Mouse (Mus musculus) stomach, embryonic 15.5 days (tissue): ENCODE measurements around the gene Wdr89. TPM values are rescaled to one million over a fixed set of nuclear protein-coding genes. Genes with fewer than 3 reads are reported as not detected.
"Not testable (repeated sequence)": the region's sequence is repeated elsewhere in the genome, so short reads cannot be mapped to it uniquely, and the experiment has no call there.

Experiments used
- ATAC-seq: fragments of 200-750 bp; cut with Nextera tagmentation; 2 replicates; pipeline ENCODE4 v1.8.0; 2017; ENCODE audit warnings: low read depth, moderate number of reproducible peaks, moderate TSS enrichment; ENCODE audit not compliant: insufficient read depth, low FRiP score
- H3K27ac ChIP-seq: fragments of 300-500 bp; sonication (generic); 2 replicates; pipeline ENCODE4 v1.5.1; 2015; ENCODE audit warnings: mild to moderate bottlenecking, inconsistent platforms
- H3K27me3 ChIP-seq: fragments of 300-500 bp; sonication (generic); replicated peaks from 2 replicates; pipeline ENCODE4 v1.6.1; 2015; ENCODE audit warnings: inconsistent platforms
- H3K36me3 ChIP-seq: fragments of 300-500 bp; sonication (generic); 2 replicates; pipeline ENCODE4 v1.6.1; 2015; ENCODE audit warnings: inconsistent platforms
- H3K4me1 ChIP-seq: fragments of 300-500 bp; sonication (generic); 2 replicates; pipeline ENCODE4 v1.6.1; 2015; ENCODE audit warnings: inconsistent platforms
- H3K4me2 ChIP-seq: fragments of 300-500 bp; sonication (generic); 2 replicates; pipeline ENCODE4 v1.6.1; 2015; ENCODE audit warnings: mild to moderate bottlenecking, inconsistent platforms
- H3K4me3 ChIP-seq: fragments of 300-500 bp; sonication (generic); replicated peaks from 2 replicates; pipeline ENCODE4 v1.5.1; 2015; ENCODE audit warnings: inconsistent platforms
- H3K9ac ChIP-seq: fragments of 300-500 bp; sonication (generic); 2 replicates; pipeline ENCODE4 v1.6.1; 2015; ENCODE audit warnings: inconsistent platforms
- H3K9me3 ChIP-seq: fragments of 300-500 bp; sonication (generic); 2 replicates; pipeline ENCODE4 v1.6.1; 2016; ENCODE audit warnings: inconsistent platforms
- WGBS: fragments of 180-500 bp; shearing (Covaris S2); methylation state at CpG from one replicate; pipeline ENCODE4 v1.1.7; 2015; 5-methylcytosine and 5-hydroxymethylcytosine counted together
- polyA plus RNA-seq: library from polyadenylated mRNA; unstranded; fragments of >200 nt; fragmentation: Nextera tagmentation; extraction: Ambion mirVana; gene quantifications from 2 replicates; pipeline ENCODE4 v1.2.1, GENCODE M21; 2015

Wdr89 gene
- polyA plus RNA-seq, 1 experiment from 2014 or later = 16.8 TPM

- Histone ChIP-seq H3K4me2 (no peak overlapping the region), H3K36me3 (no peaks in the 10 kb centered on the region), H3K9ac (no peak overlapping the region), H3K27ac (no peak overlapping the region), H3K4me1 (no peaks in the 10 kb centered on the region), H3K27me3 (no peaks in the 10 kb centered on the region), H3K4me3 (no peak overlapping the region), H3K9me3 (no peaks in the 10 kb centered on the region)
- ATAC-seq = no peak
- WGBS = 79% methylated on average over 2 of the region's 2 CpGs
Observed at GRCm38 (mm10) chr12:75689003-75689402, 19.7 kb upstream of the Wdr89 start.

DNA sequence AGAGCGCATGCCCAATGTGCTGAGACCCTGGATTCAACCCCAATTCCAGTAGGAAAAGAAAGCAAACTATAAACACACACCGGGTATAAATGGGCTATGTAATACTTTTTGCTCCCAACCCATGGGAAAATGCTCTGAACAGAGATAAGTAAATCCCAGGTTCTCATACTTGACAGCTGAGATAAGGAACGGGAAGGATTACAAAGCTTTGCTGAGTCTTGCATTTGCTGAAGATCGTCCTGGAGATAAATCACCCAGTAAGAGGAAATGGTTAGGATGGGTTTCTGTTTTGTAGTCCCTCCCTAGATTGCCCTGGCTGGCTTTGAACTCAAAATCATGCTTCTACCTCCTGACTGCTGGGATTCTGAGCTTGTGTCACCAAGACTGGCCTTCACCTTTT is 18.0 kb upstream of the Wdr89 start:
- Histone ChIP-seq H3K36me3 (no peaks in the 10 kb centered on the region), H3K27ac (no peak overlapping the region), H3K9me3 (no peaks in the 10 kb centered on the region), H3K4me2 (no peak overlapping the region), H3K27me3 (no peaks in the 10 kb centered on the region), H3K4me1 (no peaks in the 10 kb centered on the region), H3K9ac (no peak overlapping the region), H3K4me3 (no peak overlapping the region)
- WGBS = 24% methylated on average over 4 of the region's 4 CpGs
- ATAC-seq = no peak

GRCm38 (mm10) chr12:75684026-75684425 is 14.7 kb upstream of the Wdr89 start:
- not testable (repeated sequence) for ATAC-seq, H3K4me3 ChIP-seq, H3K27me3 ChIP-seq

DNA sequence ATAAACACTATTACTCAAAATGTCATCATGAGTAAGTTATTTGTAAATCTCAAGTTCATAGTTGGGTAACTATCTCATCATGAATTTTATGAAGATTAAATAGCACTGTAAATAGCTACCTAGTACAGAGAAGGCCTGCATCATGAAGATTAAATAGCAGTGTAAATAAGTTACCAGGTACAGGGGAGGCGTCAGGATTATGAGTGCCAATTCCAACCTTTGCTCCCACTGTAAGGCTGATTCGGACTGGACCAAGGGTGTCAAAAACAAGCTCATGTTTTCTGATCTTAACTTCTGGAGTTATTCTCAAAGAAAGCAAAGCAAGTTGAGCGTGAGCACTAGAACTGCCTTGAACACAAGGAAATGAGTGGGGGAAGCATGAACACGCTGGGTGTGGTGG is 14.3 kb upstream of the Wdr89 start:
- WGBS = 85% methylated on average over 4 of the region's 4 CpGs
- H3K9me3 ChIP-seq = no peaks in the 10 kb centered on the region

More at GRCm38 (mm10) chr12:75684026-75684425, 14.7 kb upstream of the Wdr89 start:
- not testable (repeated sequence) for H3K4me1 ChIP-seq, H3K9me3 ChIP-seq, H3K9ac ChIP-seq, H3K27ac ChIP-seq, H3K36me3 ChIP-seq, H3K4me2 ChIP-seq
- WGBS = 79% methylated on average over 4 of the region's 4 CpGs

GRCm38 (mm10) chr12:75682842-75683241 is 13.5 kb upstream of the Wdr89 start:
- Histone ChIP-seq H3K36me3 (no peaks in the 10 kb centered on the region), H3K9ac (no peak overlapping the region), H3K4me1 (no peaks in the 10 kb centered on the region), H3K4me3 (no peak overlapping the region), H3K27me3 (no peaks in the 10 kb centered on the region), H3K27ac (no peak overlapping the region), H3K4me2 (no peak overlapping the region), H3K9me3 (no peaks in the 10 kb centered on the region)
- WGBS = 64% methylated on average over 2 of the region's 2 CpGs
- no peak for ATAC-seq

More for the DNA sequence above, 14.3 kb upstream of the Wdr89 start:
- Histone ChIP-seq H3K9ac (no peak overlapping the region), H3K27ac (no peak overlapping the region), H3K4me1 (no peaks in the 10 kb centered on the region), H3K27me3 (no peaks in the 10 kb centered on the region), H3K4me3 (no peak overlapping the region), H3K4me2 (no peak overlapping the region), H3K36me3 (no peaks in the 10 kb centered on the region)
- ATAC-seq = no peak

GRCm38 (mm10) chr12:75681101-75681500 is 11.8 kb upstream of the Wdr89 start:
- Histone ChIP-seq H3K4me2 (no peak overlapping the region), H3K9me3 (no peaks in the 10 kb centered on the region), H3K4me1 (no peaks in the 10 kb centered on the region), H3K27me3 (no peaks in the 10 kb centered on the region), H3K36me3 (no peaks in the 10 kb centered on the region), H3K4me3 (no peak overlapping the region), H3K27ac (no peak overlapping the region), H3K9ac (no peak overlapping the region)
- no peak for ATAC-seq
- WGBS = 67% methylated on average over 4 of the region's 4 CpGs

DNA sequence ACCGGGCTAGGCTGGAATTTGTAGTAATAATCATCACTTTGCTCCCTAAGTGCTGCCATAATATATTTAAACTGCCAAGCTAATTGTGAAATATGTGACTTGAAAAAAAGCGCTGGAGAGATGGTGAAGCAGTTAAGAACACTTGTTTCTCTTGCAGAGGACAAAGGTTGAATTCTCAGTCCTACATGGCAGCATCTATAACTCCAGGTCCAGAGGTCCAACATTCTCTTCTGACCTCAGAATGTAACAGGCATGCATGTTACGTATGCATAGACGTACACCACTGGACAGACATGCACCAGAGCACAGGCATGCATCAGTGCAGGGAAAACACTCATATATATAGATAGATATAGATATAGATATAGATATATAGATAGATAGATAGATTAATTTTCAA is 9.1 kb upstream of the Wdr89 start:
- Histone ChIP-seq H3K4me1 (no peaks in the 10 kb centered on the region), H3K4me3 (no peak overlapping the region), H3K27ac (no peak overlapping the region), H3K9ac (no peak overlapping the region), H3K9me3 (no peaks in the 10 kb centered on the region), H3K4me2 (no peak overlapping the region), H3K36me3 (no peaks in the 10 kb centered on the region), H3K27me3 (no peaks in the 10 kb centered on the region)
- no peak for ATAC-seq
- 81% methylated on average over 4 of the region's 4 CpGs for WGBS

- Histone ChIP-seq H3K9me3 (no peaks in the 10 kb centered on the region), H3K27me3 (no peaks in the 10 kb centered on the region), H3K4me1 (peaks cover 6% of the 10 kb centered on the region; the same call in 1 of the 2 replicates), H3K4me3 (no peak overlapping the region), H3K4me2 (no peak overlapping the region), H3K36me3 (no peaks in the 10 kb centered on the region), H3K27ac (no peak overlapping the region), H3K9ac (no peak overlapping the region)
- no peak for ATAC-seq
- WGBS = 89% methylated on average over 4 of the region's 4 CpGs
Observed at GRCm38 (mm10) chr12:75672630-75673029, 3.3 kb upstream of the Wdr89 start.

DNA sequence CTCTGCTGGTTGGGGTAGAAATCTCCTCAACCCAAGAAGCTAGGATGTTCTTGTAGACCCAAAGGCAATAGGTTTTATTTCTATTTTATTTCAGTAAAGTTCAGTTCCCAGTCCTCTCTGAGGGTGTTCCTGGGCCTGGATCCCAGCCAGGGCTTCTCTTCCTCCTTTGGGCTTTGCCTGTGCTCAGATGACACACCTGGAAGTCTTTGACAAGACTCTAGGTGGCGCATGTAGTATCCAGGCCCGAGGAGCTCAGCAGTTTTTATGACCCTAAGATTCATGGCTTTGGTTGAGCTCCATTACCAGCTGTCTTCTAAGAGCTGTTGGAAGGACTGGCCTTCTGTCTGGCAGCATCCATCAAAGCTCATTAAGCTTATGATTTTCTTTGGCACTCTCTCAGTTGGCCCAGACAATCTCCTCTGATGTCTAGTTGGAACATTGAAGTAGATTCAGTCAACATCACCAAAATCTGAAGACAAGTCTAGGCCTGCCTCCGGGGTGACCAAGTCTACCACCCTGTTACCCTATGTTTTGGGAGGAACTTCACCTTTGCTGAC is 2.5 kb upstream of the Wdr89 start:
- Histone ChIP-seq H3K9ac (no peak overlapping the region), H3K4me1 (peaks cover 6% of the 10 kb centered on the region; the same call in 1 of the 2 replicates), H3K27me3 (no peaks in the 10 kb centered on the region), H3K4me3 (no peak overlapping the region), H3K27ac (no peak overlapping the region), H3K4me2 (no peak overlapping the region), H3K9me3 (no peaks in the 10 kb centered on the region), H3K36me3 (no peaks in the 10 kb centered on the region)
- 73% methylated on average over 3 of the region's 3 CpGs for WGBS
- ATAC-seq = no peak

- Histone ChIP-seq H3K36me3 (no peaks in the 10 kb centered on the region), H3K9ac (peak overlapping the region; percentile 40; the same call in 1 of the 2 replicates), H3K9me3 (no peaks in the 10 kb centered on the region), H3K4me1 (peaks cover 6% of the 10 kb centered on the region; the same call in 1 of the 2 replicates), H3K27ac (no peak overlapping the region), H3K27me3 (no peaks in the 10 kb centered on the region), H3K4me3 (peak overlapping the region; percentile 64), H3K4me2 (peak overlapping the region; percentile 63)
- 90% methylated on average over 6 of the region's 6 CpGs for WGBS
- ATAC-seq = no peak
Observed at GRCm38 (mm10) chr12:75670611-75671010, 1.3 kb upstream of the Wdr89 start.

DNA sequence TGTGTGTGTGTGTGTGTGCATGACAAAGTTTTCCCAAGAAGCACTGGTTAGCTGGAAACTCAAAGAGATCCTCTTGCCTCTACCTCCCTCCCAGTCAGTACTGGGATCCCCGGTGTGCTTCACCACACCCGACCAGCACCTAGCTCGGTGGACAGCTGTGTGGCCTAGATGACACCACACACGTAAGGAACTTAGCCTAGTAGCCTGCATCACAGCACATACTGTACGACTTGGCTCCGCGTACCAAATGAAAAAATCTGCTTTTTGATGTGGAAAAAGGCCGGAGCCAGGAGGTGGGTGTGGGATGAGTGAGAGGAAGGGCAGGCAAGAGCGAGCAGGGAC is 450 bp downstream of the Wdr89 start:
- 1% methylated on average over 9 of the region's 9 CpGs for WGBS
- peak overlapping the region; percentile 53 for H3K9ac ChIP-seq
- H3K27me3 ChIP-seq = no peaks in the 10 kb centered on the region
- no peak for ATAC-seq
- no peaks in the 10 kb centered on the region for H3K9me3 ChIP-seq
- peak overlapping the region; percentile 80 for H3K4me2 ChIP-seq
- H3K27ac ChIP-seq = peak overlapping the region; percentile 82
- peak overlapping the region; percentile 64 for H3K4me3 ChIP-seq
- peaks cover 6% of the 10 kb centered on the region; the same call in 1 of the 2 replicates for H3K4me1 ChIP-seq
- H3K36me3 ChIP-seq = no peaks in the 10 kb centered on the region

DNA sequence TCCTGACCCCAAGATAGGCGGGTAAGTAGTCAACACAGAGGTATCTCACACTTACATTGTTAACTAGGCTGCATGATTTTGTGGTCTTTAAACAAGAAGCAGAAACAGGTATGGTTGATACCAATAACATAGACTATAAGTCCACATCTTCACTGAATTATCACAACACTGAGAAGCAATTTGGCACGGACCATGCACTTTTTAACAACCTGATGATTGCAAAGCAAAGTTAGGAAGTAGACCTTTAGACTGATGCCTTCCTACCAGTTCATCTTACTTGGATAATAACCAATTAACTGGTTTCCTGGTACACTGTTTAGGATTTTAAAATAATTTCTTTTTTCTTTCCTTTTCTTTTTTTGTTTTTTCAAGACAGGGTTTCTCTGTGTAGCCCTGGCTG is 1.1 kb downstream of the Wdr89 start:
- Histone ChIP-seq H3K36me3 (no peaks in the 10 kb centered on the region), H3K4me1 (peaks cover 6% of the 10 kb centered on the region; the same call in 1 of the 2 replicates), H3K27me3 (no peaks in the 10 kb centered on the region), H3K4me3 (no peak overlapping the region; the same call in 1 of the 2 replicates), H3K4me2 (peak overlapping the region; percentile 80; the same call in 1 of the 2 replicates), H3K9me3 (no peaks in the 10 kb centered on the region), H3K27ac (no peak overlapping the region), H3K9ac (no peak overlapping the region)
- ATAC-seq = no peak
- WGBS = 90% methylated on average over 2 of the region's 2 CpGs

- Histone ChIP-seq H3K4me3 (no peak overlapping the region), H3K4me2 (no peak overlapping the region), H3K27me3 (no peaks in the 10 kb centered on the region), H3K4me1 (peaks cover 6% of the 10 kb centered on the region; the same call in 1 of the 2 replicates), H3K36me3 (no peaks in the 10 kb centered on the region), H3K9me3 (no peaks in the 10 kb centered on the region), H3K27ac (no peak overlapping the region), H3K9ac (no peak overlapping the region)
- no peak for ATAC-seq
Observed at GRCm38 (mm10) chr12:75666939-75667338, 2.4 kb downstream of the Wdr89 start.
